Mouse (Mus musculus): Measurements from ENCODE around the gene Fzr1.

DNA sequence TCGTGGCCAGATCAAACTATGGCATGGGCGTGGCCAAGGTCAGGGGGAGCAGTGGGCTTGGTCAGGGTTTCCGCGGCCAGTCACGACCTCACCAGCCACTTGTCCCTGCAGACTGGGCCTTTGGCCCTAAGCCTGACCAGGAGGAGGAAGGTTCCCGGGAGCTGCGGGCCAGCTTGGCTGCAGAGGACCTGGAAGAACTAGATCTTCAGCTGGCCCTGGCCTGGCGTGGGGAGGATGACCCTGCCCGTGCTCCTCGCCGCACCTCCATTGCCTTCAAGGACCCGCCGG lies 12.3 kb upstream of the Fzr1 start:
- TF ChIP-seq CTCF (IDR thresholded peaks at IDR 0.05; ENCODE audit: low read depth), result no peak
- no peak for TF ChIP-seq EP300 (optimal IDR thresholded peaks at IDR 0.05)

All from stomach, postnatal 0 days (tissue).